Mouse (Mus musculus): ENCODE data around the gene Iqschfp.

DNA sequence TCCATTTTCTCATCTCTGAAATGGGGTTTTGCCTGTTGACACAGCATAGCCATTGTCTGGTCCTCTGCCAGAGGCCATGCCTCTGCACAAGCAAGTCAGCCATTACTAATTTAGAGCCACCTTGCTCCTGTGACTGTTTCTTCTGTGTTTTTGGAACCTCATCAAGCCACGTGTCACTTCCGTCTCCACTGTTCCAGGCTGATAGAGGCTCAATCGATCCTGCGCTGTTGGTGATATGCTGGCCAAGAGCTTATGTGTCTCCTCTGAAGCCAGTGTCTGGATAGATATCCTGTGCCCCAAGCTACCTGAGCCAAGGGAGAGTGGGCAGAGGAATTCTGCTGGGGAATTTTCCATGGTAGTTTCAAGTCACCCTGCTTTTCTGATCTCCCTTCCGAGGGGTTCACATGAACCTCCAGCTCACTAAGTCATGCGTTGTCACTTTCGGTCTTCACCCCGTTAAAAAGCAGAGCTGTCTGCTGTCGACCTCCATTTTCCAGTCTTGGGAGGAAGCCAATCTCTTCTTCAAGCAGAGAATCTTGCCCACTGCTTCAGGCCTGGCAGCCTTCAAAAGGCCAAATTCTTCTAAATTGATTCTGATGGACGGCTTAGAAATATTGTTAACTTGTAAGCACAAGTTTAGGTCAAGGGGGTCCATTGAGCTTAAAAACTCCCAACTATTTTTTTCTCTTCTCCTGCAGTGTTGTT is 683.8 kb downstream of the Iqschfp start:
- no peak for TF ChIP-seq GATA1 (IDR thresholded peaks at IDR 0.05; ENCODE audit: borderline replicate concordance, low read length)
- TF ChIP-seq FLI1 (IDR thresholded peaks at IDR 0.05; ENCODE audit: low read length): no peak

All from megakaryocyte, embryonic 14.5 days (primary cell).